27 mouse cellular contexts compared by ENCODE assay signal in genomic region chr12:119527760-119528159, GRCm38 (mm10).
DNase-seq lines count a peak whose midpoint lies in the region; ATAC-seq and TF ChIP-seq lines count a peak whose summit lies in the region.
"Had no signal": no experiment of that assay in that cellular context is flagged by ENCODE, and none has a peak within 500 bp of the region (broad histone marks: within the 10 kb centered on the region; RNA-seq: fewer than 3 reads in every experiment).

No protein-coding gene starts in this region.

- H3K9me3 ChIP-seq in heart, embryonic 11.5 days (replicated peaks; ENCODE audit: control insufficient read depth, low read length) = no peaks in the 10 kb centered on the region
- no peaks in the 10 kb centered on the region for H3K9me3 ChIP-seq in limb, embryonic 13.5 days
- H3K9me3 ChIP-seq in limb, embryonic 10.5 days (replicated peaks) = no peaks in the 10 kb centered on the region
- H3K9me3 ChIP-seq in midbrain, embryonic 11.5 days (ENCODE audit: control insufficient read depth, low read length) = no peaks in the 10 kb centered on the region
- no peaks in the 10 kb centered on the region for H3K9me3 ChIP-seq in midbrain, embryonic 15.5 days
- H3K9me3 ChIP-seq: embryonic facial prominence, embryonic 13.5 days; forebrain, embryonic 10.5 days; heart, embryonic 15.5 days; liver, embryonic 13.5 days; neural tube, embryonic 15.5 days had no signal

- no peak for DNase-seq in heart, adult 2 months
- DNase-seq in limb, embryonic 10.5 days (ENCODE audit: low spot score) = no peak
- DNase-seq in midbrain, embryonic 11.5 days (ENCODE audit: low spot score, missing footprints) = no peak
- no peak for DNase-seq in spleen, adult 12 weeks (ENCODE audit: low spot score)
- DNase-seq: adrenal gland, postnatal 25 days; B cell, adult 2 months; cerebellum, adult 8-10 months; cerebellum, postnatal 25 days; forebrain, postnatal 0 days; kidney, adult 9 months; kidney, postnatal 14 days; layer of hippocampus, adult 9-11 months; liver, embryonic 13.5 days; lung, postnatal 4 days; retina, postnatal 1 day; right cerebral cortex, postnatal 25 days; spleen, adult 18-20 months; thymus, postnatal 14 days had no signal

- H3K27me3 ChIP-seq in heart, embryonic 11.5 days (ENCODE audit: control insufficient read depth, insufficient read depth, low read length) = no peaks in the 10 kb centered on the region
- no peaks in the 10 kb centered on the region for H3K27me3 ChIP-seq in heart, adult 2 months (ENCODE audit: control insufficient read depth, insufficient read depth, low read length)
- H3K27me3 ChIP-seq in limb, embryonic 13.5 days = no peaks in the 10 kb centered on the region
- H3K27me3 ChIP-seq in limb, embryonic 10.5 days (ENCODE audit: low read depth, poor library complexity, severe bottlenecking) = no peaks in the 10 kb centered on the region
- no peaks in the 10 kb centered on the region for H3K27me3 ChIP-seq in midbrain, embryonic 11.5 days (ENCODE audit: control insufficient read depth, insufficient read depth, low read length)
- no peaks in the 10 kb centered on the region for H3K27me3 ChIP-seq in midbrain, embryonic 15.5 days (replicated peaks)
- H3K27me3 ChIP-seq: embryonic facial prominence, embryonic 13.5 days; heart, embryonic 15.5 days; liver, embryonic 13.5 days; neural tube, embryonic 15.5 days had no signal

- 80% methylated on average over 2 of the region's 2 CpGs for WGBS in heart, embryonic 11.5 days (ENCODE audit: insufficient replicate concordance)
- 74% methylated on average over 2 of the region's 2 CpGs for WGBS in heart, adult 2 months
- whole genome bisulfite sequencing in limb, embryonic 13.5 days = 71% methylated on average over 2 of the region's 2 CpGs
- 81% methylated on average over 2 of the region's 2 CpGs for WGBS in limb, embryonic 10.5 days
- 86% methylated on average over 2 of the region's 2 CpGs for WGBS in midbrain, embryonic 11.5 days
- WGBS in midbrain, embryonic 15.5 days = 93% methylated on average over 2 of the region's 2 CpGs

- no peak overlapping the region for H3K4me2 ChIP-seq in heart, embryonic 11.5 days
- no peak overlapping the region for H3K4me2 ChIP-seq in limb, embryonic 13.5 days (replicated peaks)
- no peak overlapping the region for H3K4me2 ChIP-seq in midbrain, embryonic 11.5 days
- H3K4me2 ChIP-seq in midbrain, embryonic 15.5 days = no peak overlapping the region
- H3K4me2 ChIP-seq: embryonic facial prominence, embryonic 13.5 days; heart, embryonic 15.5 days; liver, embryonic 13.5 days; neural tube, embryonic 15.5 days had no signal

- intact Hi-C loops in heart, adult 2 months (cut with DNase I) = no loop called here

- no peak for TF ChIP-seq EP300 in heart, adult 2 months (IDR thresholded peaks at IDR 0.05; ENCODE audit: insufficient read depth, low read depth, low read length)

- TF ChIP-seq CTCF in heart, adult 2 months (IDR thresholded peaks at IDR 0.05) = no peak

- no peak overlapping the region for H3K4me3 ChIP-seq in heart, embryonic 11.5 days (ENCODE audit: low read depth, low read length)
- H3K4me3 ChIP-seq in heart, adult 2 months = no peak overlapping the region
- no peak overlapping the region for H3K4me3 ChIP-seq in limb, embryonic 13.5 days
- no peak overlapping the region for H3K4me3 ChIP-seq in limb, embryonic 10.5 days
- H3K4me3 ChIP-seq in midbrain, embryonic 11.5 days (ENCODE audit: low read depth, low read length) = no peak overlapping the region
- H3K4me3 ChIP-seq in midbrain, embryonic 15.5 days = no peak overlapping the region
- H3K4me3 ChIP-seq: embryonic facial prominence, embryonic 13.5 days; forebrain, embryonic 10.5 days; heart, embryonic 15.5 days; liver, embryonic 13.5 days; neural tube, embryonic 15.5 days had no signal

- H3K9ac ChIP-seq in heart, embryonic 11.5 days (ENCODE audit: low read depth, low read length) = no peak overlapping the region
- H3K9ac ChIP-seq in heart, adult 2 months (ENCODE audit: low read depth, low read length) = no peak overlapping the region
- no peak overlapping the region for H3K9ac ChIP-seq in limb, embryonic 13.5 days
- no peak overlapping the region for H3K9ac ChIP-seq in midbrain, embryonic 11.5 days (ENCODE audit: low read length)
- no peak overlapping the region for H3K9ac ChIP-seq in midbrain, embryonic 15.5 days
- H3K9ac ChIP-seq: embryonic facial prominence, embryonic 13.5 days; forebrain, postnatal 0 days; heart, embryonic 15.5 days; liver, embryonic 13.5 days; neural tube, embryonic 15.5 days had no signal

- no peak for TF ChIP-seq POLR2A in heart, adult 2 months (IDR thresholded peaks at IDR 0.05; ENCODE audit: insufficient read depth, low read depth, low read length)

- H3K36me3 ChIP-seq in heart, embryonic 11.5 days (ENCODE audit: control insufficient read depth, insufficient read depth, low read length) = no peaks in the 10 kb centered on the region
- no peaks in the 10 kb centered on the region for H3K36me3 ChIP-seq in heart, adult 2 months (ENCODE audit: control insufficient read depth, insufficient read depth, low read length)
- H3K36me3 ChIP-seq in limb, embryonic 13.5 days = no peaks in the 10 kb centered on the region
- H3K36me3 ChIP-seq in limb, embryonic 10.5 days = no peaks in the 10 kb centered on the region
- H3K36me3 ChIP-seq in midbrain, embryonic 11.5 days (ENCODE audit: control insufficient read depth, insufficient read depth, low read length) = no peaks in the 10 kb centered on the region
- no peaks in the 10 kb centered on the region for H3K36me3 ChIP-seq in midbrain, embryonic 15.5 days (replicated peaks)
- H3K36me3 ChIP-seq: embryonic facial prominence, embryonic 13.5 days; forebrain, embryonic 10.5 days; heart, embryonic 15.5 days; liver, embryonic 13.5 days; neural tube, embryonic 15.5 days had no signal

- H3K27ac ChIP-seq in heart, embryonic 11.5 days (ENCODE audit: low read depth, low read length) = no peak overlapping the region
- H3K27ac ChIP-seq in heart, adult 2 months = no peak overlapping the region
- no peak overlapping the region for H3K27ac ChIP-seq in limb, embryonic 13.5 days
- H3K27ac ChIP-seq in limb, embryonic 10.5 days = no peak overlapping the region
- no peak overlapping the region for H3K27ac ChIP-seq in midbrain, embryonic 11.5 days (ENCODE audit: low read depth, low read length)
- H3K27ac ChIP-seq in midbrain, embryonic 15.5 days = no peak overlapping the region
- H3K27ac ChIP-seq: embryonic facial prominence, embryonic 13.5 days; forebrain, embryonic 10.5 days; heart, embryonic 15.5 days; liver, embryonic 13.5 days; neural tube, embryonic 15.5 days had no signal

- no peaks in the 10 kb centered on the region for H3K79me2 ChIP-seq in heart, adult 2 months (replicated peaks; ENCODE audit: control insufficient read depth, insufficient read depth, low read length)

- no peaks in the 10 kb centered on the region for H3K4me1 ChIP-seq in heart, embryonic 11.5 days (ENCODE audit: control insufficient read depth, insufficient read depth, low read length)
- no peaks in the 10 kb centered on the region for H3K4me1 ChIP-seq in heart, adult 2 months (ENCODE audit: control insufficient read depth, insufficient read depth, low read length)
- no peaks in the 10 kb centered on the region for H3K4me1 ChIP-seq in limb, embryonic 13.5 days
- H3K4me1 ChIP-seq in limb, embryonic 10.5 days = no peaks in the 10 kb centered on the region
- H3K4me1 ChIP-seq in midbrain, embryonic 11.5 days (ENCODE audit: control insufficient read depth, insufficient read depth, low read length) = no peaks in the 10 kb centered on the region
- H3K4me1 ChIP-seq in midbrain, embryonic 15.5 days = no peaks in the 10 kb centered on the region
- H3K4me1 ChIP-seq: embryonic facial prominence, embryonic 13.5 days; forebrain, embryonic 10.5 days; heart, embryonic 15.5 days; liver, embryonic 13.5 days; neural tube, embryonic 15.5 days had no signal

- ATAC-seq in heart, embryonic 11.5 days (replicated peaks; ENCODE audit: insufficient number of reproducible peaks, low FRiP score, low TSS enrichment) = 0 out of 2 replicates have a peak, but pooled peaks have one; percentile 33
- 0 out of 2 replicates have a peak, but pooled peaks have one; percentile 24 for ATAC-seq in limb, embryonic 13.5 days (ENCODE audit: low FRiP score, low read depth)
- ATAC-seq in midbrain, embryonic 11.5 days (ENCODE audit: low FRiP score) = peak; percentile 33; the same call in 1 of the 2 replicates
- ATAC-seq in midbrain, embryonic 15.5 days (replicated peaks) = no peak
- ATAC-seq in monocyte, adult 5-6 weeks (replicated peaks; ENCODE audit: insufficient number of reproducible peaks, low FRiP score, low TSS enrichment, poor library complexity, severe bottlenecking) = 0 out of 2 replicates have a peak, but pooled peaks have one; percentile 31
- ATAC-seq: forebrain, postnatal 0 days; intestine, embryonic 16.5 days had no signal
